Mouse (Mus musculus) T-helper 1 cell (primary cell): ENCODE results near the gene Ppp4c.
"Not testable (repeated sequence)": the region's sequence is repeated elsewhere in the genome, so short reads cannot be mapped to it uniquely, and the experiment has no call there.

Experiments used
- in situ Hi-C: fragments of 300-600 bp; cut with MboI, MseI; formaldehyde crosslinking; loops from one replicate; pipeline ENCODE4 v1.15.1; 2025; ENCODE audit warnings: high pct_unique_total_duplicates

Ppp4c gene

DNA sequence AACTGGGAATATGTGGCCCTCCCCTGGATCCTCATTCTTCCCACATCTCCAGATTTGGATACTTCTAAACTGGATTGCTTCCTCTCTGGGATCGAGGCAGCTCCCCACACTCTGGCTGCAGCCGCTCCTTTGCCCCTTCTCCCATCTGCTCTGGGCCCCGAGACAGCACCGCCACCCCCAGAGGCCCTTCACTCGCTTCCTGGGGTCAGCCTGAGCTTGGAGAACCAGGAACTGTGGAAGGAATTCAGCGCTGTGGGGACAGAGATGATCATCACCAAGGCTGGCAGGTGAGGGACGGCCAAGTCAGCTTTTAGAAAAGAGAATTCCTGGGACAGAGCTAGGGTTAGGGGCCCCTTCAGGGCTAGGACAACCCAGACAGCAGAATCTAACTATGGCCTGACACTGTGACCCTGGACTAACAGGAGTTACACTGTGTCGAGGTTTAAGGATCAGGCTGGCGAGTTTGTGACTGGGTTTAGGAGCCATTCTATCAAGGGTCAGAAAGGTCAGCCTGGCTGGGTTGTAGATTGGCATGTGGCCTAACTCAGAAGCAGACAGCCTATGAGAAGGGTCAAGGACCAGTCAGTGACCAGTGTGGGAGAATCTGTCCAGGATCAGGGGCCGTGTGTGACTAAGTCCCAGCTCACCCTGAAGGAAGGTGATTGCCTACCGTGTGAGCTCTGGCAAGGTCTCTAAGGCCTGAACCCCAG, 10.5 kb downstream of the Ppp4c start:
- in situ Hi-C loops, result no loop called here

DNA sequence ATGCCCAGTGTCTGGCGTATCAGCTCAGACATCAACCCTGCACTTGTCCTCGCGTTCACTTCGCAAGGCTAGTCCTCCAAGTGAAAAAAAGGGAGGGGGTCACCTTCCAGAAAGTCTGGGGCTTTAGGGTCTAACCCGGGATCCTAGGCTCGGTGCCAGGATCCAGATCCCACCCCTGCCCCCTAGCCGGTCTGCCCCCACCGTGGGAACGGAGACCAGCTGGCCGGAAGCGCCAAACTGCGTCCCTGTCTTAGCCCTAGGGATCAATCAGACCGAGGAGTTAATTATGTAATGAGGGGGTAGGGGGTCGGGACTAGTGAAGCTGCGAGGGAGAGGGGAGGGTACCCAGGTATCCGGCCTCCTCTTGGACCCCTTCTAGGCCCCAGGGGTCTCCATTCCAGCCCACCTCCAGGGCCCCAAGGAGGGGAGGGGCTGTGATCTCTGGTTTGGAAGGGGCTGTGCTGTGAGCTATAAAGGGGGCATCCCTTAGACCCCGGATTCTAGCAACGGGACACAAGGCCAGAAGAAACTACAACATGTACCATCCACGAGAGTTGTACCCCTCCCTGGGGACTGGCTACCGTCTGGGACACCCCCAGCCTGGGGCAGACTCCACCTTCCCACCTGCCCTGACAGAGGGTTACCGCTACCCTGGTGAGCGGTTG, 11.2 kb downstream of the Ppp4c start, which contains the start of gene Tbx6:
TSS of gene Tbx6 (plus strand) at position 513 of the 665 bp plus-strand sequence.
- in situ Hi-C loops, result no loop called here

DNA sequence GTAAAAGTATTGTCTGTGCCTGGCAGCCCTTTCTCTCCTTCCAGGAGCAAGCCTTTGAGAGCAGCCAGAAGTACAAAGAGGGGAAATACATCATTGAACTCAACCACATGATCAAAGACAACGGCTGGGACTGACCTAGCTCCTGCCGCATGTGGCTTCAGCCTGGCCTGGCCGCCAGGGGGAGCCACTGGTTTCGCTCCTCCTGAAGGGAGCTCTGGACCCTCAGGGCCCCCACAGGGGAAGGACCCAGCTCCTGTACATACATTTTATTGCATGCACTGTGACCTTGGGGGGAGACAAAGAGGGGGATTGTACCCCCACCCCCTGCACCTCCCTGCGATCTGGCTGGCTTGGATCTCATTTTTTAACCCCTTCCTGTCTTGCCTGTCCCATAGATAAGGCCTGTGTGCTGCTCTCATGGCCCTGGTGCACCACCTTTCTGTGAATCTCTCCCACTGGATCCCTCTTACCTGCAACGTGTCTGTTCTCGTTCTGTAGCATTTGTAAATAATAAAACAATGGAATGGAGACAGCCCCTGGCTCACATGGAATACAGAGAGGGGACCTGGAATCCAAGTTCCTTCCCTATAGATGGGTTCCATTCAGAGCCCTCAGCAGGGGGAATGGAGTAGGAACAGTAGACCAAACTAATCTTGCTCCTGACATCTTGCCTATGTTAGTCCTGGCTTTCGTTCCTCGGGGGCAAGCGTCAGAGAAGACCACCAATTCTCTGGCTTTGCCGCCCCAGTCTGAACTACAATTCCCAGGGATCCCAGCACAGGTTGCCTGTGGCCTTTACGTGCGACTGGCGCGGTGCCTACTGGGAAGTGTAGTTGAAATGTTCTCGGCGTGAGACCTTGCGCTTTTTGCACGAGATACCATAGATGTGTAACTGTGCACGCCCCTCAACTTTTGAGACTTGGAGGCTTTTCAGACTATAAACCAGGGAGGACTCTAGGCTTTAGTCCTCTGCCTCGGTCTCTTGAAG, 12.0 kb downstream of the Ppp4c start:
- in situ Hi-C loops, result no loop called here

- in situ Hi-C loops, result not testable (repeated sequence)
Measured at GRCm38 (mm10) chr7:126779101-126779500, 13.2 kb downstream of the Ppp4c start.

- in situ Hi-C loops, result no loop called here
Measured at GRCm38 (mm10) chr7:126778147-126778546, 14.1 kb downstream of the Ppp4c start.

- in situ Hi-C loops, result no loop called here
Measured at GRCm38 (mm10) chr7:126777476-126777875, 14.8 kb downstream of the Ppp4c start.

GRCm38 (mm10) chr7:126776598-126777057, 15.7 kb downstream of the Ppp4c start, which contains the start of gene Ypel3:
Gene Ypel3, plus strand, starts transcription at chr7:126776955.
- in situ Hi-C loops, result no loop called here

DNA sequence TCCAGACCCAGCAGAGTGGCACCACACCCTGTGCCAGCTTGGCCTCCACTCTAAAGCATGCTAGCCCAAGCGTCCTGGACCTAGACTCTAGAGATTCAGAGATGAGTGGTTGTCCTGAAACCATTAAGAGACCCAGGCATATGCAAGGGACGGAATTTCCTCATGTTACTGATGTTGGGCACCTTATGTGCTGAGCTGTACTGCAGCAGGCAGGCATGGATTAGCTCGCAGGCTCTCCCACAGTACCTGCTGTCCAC, 16.4 kb downstream of the Ppp4c start:
- in situ Hi-C loops, result no loop called here

GRCm38 (mm10) chr7:126775185-126775977, 16.9 kb downstream of the Ppp4c start:
- in situ Hi-C loops, result no loop called here

GRCm38 (mm10) chr7:126774463-126774862, 17.8 kb downstream of the Ppp4c start:
- in situ Hi-C loops, result no loop called here

DNA sequence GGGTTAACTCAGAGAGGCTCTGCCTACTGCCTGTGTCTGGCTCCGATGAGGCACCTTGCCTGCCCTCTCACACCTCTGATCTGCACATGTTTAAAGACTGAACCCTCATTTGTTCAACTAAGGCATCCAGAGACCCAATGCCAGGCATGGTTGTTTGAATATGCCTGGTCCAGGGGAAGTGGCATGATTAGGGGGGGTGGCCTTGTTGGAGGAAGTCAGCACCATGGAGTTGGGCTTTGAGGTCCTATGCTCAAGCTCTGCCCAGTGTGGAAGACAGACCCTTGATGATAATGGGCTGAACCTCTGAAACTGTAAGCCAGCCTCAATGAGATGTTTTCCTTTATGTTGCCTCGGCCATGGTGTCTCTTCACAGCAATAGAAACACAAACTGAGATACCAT, 18.9 kb downstream of the Ppp4c start:
- in situ Hi-C loops, result no loop called here

GRCm38 (mm10) chr7:126770784-126771183, 21.5 kb downstream of the Ppp4c start:
- in situ Hi-C loops, result no loop called here

- in situ Hi-C loops, result no loop called here
Measured at GRCm38 (mm10) chr7:126767001-126767400, 25.3 kb downstream of the Ppp4c start.

DNA sequence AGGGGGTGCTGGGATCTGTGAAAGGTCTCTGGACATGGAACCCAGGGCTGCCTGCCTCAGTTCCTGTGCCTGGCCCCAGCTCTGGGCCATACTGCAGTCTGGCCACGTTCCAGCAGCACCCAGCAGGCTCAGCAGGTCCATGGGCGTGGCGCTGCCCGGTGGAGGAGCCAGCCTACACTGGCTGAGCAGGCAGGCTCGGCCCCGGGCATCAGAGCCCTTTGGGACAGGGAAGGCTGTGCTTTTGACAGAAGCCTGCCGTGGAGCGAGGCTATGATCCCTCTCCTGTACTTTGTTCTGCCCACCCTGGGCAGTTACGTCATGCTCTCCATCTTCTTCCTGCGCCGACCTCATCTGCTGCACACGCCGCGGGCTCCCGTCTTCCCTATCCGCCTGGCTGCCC, 26.1 kb downstream of the Ppp4c start, which contains the start of gene Gdpd3:
TSS of gene Gdpd3 (plus strand) at position 134 of the 400 bp plus-strand sequence.
- in situ Hi-C loops, result no loop called here

DNA sequence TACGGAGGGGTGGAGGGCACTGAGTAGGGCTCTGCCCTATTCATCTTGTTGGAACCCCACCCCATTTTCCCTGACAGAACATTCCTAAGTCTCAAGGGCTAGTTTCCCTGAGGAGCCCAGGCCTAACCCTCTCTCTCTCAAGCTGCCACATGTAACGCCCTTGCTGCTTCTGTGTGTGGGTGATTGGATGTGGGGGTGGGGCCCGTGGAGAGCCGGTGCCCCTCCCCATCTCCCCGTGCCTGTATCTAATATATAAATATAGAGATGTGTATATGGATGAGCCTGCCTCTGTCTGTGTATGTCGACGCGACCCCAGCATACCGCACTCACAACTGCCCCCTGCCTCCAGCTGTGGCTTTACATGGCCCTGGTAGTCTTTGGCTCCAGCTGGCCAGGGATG, 26.8 kb downstream of the Ppp4c start:
- in situ Hi-C loops, result no loop called here

GRCm38 (mm10) chr7:126762471-126763008, 29.8 kb downstream of the Ppp4c start:
- in situ Hi-C loops, result no loop called here

DNA sequence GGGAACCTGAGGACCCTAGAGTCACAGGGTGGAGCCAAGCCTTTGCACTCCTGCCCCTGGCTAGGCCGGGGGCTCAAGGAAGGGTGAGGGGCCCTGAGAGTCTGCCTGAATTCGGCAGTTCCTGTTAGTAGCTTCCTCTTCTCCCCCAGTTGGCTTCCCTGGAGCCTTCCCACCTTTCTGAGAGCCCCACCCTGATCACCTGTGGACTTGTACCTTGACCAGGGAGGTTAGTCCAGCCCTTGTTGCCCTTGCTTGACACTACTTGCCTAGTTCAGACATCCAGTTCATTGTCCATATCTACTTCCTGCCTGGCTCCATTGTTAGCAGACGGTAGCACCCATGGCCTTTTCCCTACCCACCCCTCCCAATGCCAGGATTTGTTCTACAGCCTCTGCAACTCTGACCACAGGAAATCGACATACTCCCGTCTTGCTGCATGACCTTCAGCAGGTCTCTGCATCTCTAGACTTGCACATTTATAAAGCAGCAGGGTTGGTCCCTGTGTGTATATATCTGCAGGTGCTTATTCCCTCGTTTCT, 30.7 kb downstream of the Ppp4c start:
- in situ Hi-C loops, result no loop called here

- in situ Hi-C loops, result no loop called here
Measured at GRCm38 (mm10) chr7:126760956-126761355, 31.3 kb downstream of the Ppp4c start.

- in situ Hi-C loops, result no loop called here
Measured at GRCm38 (mm10) chr7:126760391-126760802, 31.9 kb downstream of the Ppp4c start.

GRCm38 (mm10) chr7:126759672-126760390, 32.5 kb downstream of the Ppp4c start:
- in situ Hi-C loops, result loop anchor here (5.0 kb wide), 1 partner anchor 53 kb away; the partner anchor contains the start of gene Coro1a
